Mouse (Mus musculus): ENCODE measurements around the gene Sgsm1. TPM values are rescaled to one million over a fixed set of nuclear protein-coding genes. Genes with fewer than 3 reads are reported as not detected.

The Sgsm1 gene
- 1.9 TPM for polyA plus RNA-seq (2012; fragmentation: generic; extraction: Trizol)
- long read RNA-seq, experiment 1, full-length matches to known transcripts: 2 of 6 reads
- long read RNA-seq, experiment 1, partial matches to known transcripts: 4 of 6 reads
- long read RNA-seq, experiment 1, other reads (novel, unspliced or antisense): 0 of 6 reads
- long read RNA-seq, experiment 2, full-length matches to known transcripts: 6 of 12 reads
- long read RNA-seq, experiment 2, partial matches to known transcripts: 4 of 12 reads
- long read RNA-seq, experiment 2, other reads (novel, unspliced or antisense): 2 of 12 reads

DNA sequence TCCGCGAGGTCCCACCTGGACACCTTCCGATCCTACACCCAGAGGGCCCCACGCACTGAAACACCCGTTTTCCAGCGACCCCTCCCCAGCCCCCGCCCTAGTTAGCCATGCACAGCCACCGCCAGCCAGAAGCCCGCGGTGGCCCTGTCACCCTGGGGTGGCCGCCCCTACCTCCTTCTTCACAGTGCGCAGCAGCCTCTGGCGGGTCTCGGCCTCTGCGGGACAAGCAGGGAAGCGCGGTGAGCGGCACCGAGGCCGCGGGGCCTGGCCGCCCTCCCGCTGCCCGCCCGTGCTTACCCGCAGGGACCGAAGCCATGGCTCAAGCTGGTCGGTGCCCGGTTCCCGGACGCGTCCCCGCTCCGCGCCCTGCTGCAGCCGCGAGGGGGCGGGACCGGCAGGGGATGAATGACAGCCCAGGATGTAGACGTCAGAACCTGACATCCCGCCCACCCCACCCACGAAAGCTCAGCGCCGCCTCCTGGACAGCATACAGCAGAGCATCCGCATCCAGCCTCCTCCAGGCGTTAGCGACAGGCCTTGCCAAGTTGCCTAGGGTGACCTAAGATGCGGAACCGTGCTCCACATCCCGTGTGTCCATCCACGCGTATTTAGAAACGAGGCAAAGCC is at the start of gene Sgsm1:
Gene Sgsm1 (minus strand): TSS at position 410 of the 627 bp plus-strand sequence.
- Histone ChIP-seq H3K36me3 (ENCODE audit: control insufficient read depth, insufficient read depth) (no peaks in the 10 kb centered on the region), H3K4me3 (ENCODE audit: insufficient read depth, poor library complexity, severe bottlenecking) (no peak within 1 kb of the TSS), H3ac (ENCODE audit: control insufficient read depth, insufficient read length, low read depth) (no peak within 1 kb of the TSS), H3K79me2 (ENCODE audit: control insufficient read depth, insufficient read depth) (no peaks in the 10 kb centered on the region), H3K27me3 (ENCODE audit: control insufficient read depth, insufficient read depth, insufficient read length) (peaks cover 19% of the 10 kb centered on the region), H3K79me3 (ENCODE audit: low read depth) (no peaks in the 10 kb centered on the region)
- TF ChIP-seq USF1 (IDR thresholded peaks at IDR 0.05; ENCODE audit: low read depth) (no peak), CEBPB (IDR thresholded peaks at IDR 0.05; ENCODE audit: low read depth) (no peak), MYOD1 (IDR thresholded peaks at IDR 0.05; ENCODE audit: control insufficient read depth, insufficient read length, low read depth) (no peak), FOSL1 (IDR thresholded peaks at IDR 0.05; ENCODE audit: insufficient read depth, low read length, poor library complexity, severe bottlenecking) (no peak), CTCF (IDR thresholded peaks at IDR 0.05; ENCODE audit: control insufficient read depth, insufficient read depth, insufficient read length) (no peak), MAX (IDR thresholded peaks at IDR 0.05) (no peak), MYOG (IDR thresholded peaks at IDR 0.05; ENCODE audit: control insufficient read depth, extremely low read depth, insufficient read length) (no peak)

DNA sequence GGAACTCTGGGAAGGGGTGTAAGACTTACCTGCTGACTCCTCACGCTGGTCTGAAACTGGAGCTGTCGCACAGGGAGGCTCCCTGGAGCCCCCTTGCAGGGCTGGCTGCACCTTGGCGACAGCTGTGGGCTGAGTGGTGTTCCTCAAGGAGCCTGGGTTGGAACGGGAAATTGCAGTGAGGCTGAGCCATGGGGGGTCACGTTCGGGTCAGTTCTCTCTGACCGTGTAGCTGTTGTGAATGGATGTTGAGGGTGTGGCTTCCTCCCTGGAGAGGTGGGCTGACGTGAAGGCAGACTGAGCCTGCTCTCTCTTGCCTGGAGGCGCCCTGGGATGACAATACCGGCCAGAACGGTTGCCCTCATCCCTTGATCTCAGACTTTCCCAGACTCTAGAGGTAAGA is 48.2 kb upstream of the Sgsm1 start:
- Histone ChIP-seq H3ac (ENCODE audit: control insufficient read depth, insufficient read length, low read depth) (no peak overlapping the region), H3K79me3 (ENCODE audit: low read depth) (no peaks in the 10 kb centered on the region), H3K4me3 (ENCODE audit: insufficient read depth, poor library complexity, severe bottlenecking) (no peak overlapping the region), H3K79me2 (ENCODE audit: control insufficient read depth, insufficient read depth) (no peaks in the 10 kb centered on the region), H3K36me3 (ENCODE audit: control insufficient read depth, insufficient read depth) (no peaks in the 10 kb centered on the region), H3K27me3 (ENCODE audit: control insufficient read depth, insufficient read depth, insufficient read length) (peaks cover 59% of the 10 kb centered on the region)
- no peak for TF ChIP-seq MAX (IDR thresholded peaks at IDR 0.05)
- no peak for TF ChIP-seq CEBPB (IDR thresholded peaks at IDR 0.05; ENCODE audit: low read depth)
- no peak for TF ChIP-seq FOSL1 (IDR thresholded peaks at IDR 0.05; ENCODE audit: insufficient read depth, low read length, poor library complexity, severe bottlenecking)
- no peak for TF ChIP-seq MYOD1 (IDR thresholded peaks at IDR 0.05; ENCODE audit: control insufficient read depth, insufficient read length, low read depth)
- TF ChIP-seq MYOG (IDR thresholded peaks at IDR 0.05; ENCODE audit: control insufficient read depth, extremely low read depth, insufficient read length): no peak
- TF ChIP-seq USF1 (IDR thresholded peaks at IDR 0.05; ENCODE audit: low read depth): no peak
- no peak for TF ChIP-seq CTCF (IDR thresholded peaks at IDR 0.05; ENCODE audit: control insufficient read depth, insufficient read depth, insufficient read length)

DNA sequence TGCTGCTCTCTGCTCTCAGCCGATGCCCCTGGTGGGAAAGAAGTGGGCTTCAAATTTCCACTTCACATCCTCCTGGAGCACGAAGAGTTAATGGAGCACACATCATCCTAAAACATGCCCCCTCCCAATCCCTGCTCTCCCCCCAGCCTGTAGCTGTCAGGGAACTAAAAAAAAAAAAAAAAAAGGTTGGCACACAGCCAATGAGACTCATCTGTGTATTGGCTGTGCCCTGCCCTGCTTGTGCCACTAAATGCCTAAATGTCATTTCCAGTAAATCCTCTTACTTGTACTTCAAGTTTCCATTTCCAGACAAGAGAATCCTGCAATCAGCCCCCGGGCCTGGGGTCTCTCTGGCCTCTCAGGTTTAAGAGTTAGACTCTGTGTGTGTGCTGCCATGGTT is 47.1 kb upstream of the Sgsm1 start:
- H3ac ChIP-seq (ENCODE audit: control insufficient read depth, insufficient read length, low read depth): no peak overlapping the region
- no peak overlapping the region for H3K4me3 ChIP-seq (ENCODE audit: insufficient read depth, poor library complexity, severe bottlenecking)
- no peaks in the 10 kb centered on the region for H3K79me2 ChIP-seq (ENCODE audit: control insufficient read depth, insufficient read depth)
- H3K27me3 ChIP-seq (ENCODE audit: control insufficient read depth, insufficient read depth, insufficient read length): peaks cover 61% of the 10 kb centered on the region
- TF ChIP-seq USF1 (IDR thresholded peaks at IDR 0.05; ENCODE audit: low read depth) (no peak), MAX (IDR thresholded peaks at IDR 0.05) (no peak), CEBPB (IDR thresholded peaks at IDR 0.05; ENCODE audit: low read depth) (no peak), MYOG (IDR thresholded peaks at IDR 0.05; ENCODE audit: control insufficient read depth, extremely low read depth, insufficient read length) (no peak), CTCF (IDR thresholded peaks at IDR 0.05; ENCODE audit: control insufficient read depth, insufficient read depth, insufficient read length) (no peak), MYOD1 (IDR thresholded peaks at IDR 0.05; ENCODE audit: control insufficient read depth, insufficient read length, low read depth) (no peak), FOSL1 (IDR thresholded peaks at IDR 0.05; ENCODE audit: insufficient read depth, low read length, poor library complexity, severe bottlenecking) (no peak)
- H3K79me3 ChIP-seq (ENCODE audit: low read depth): no peaks in the 10 kb centered on the region
- H3K36me3 ChIP-seq (ENCODE audit: control insufficient read depth, insufficient read depth): no peaks in the 10 kb centered on the region

DNA sequence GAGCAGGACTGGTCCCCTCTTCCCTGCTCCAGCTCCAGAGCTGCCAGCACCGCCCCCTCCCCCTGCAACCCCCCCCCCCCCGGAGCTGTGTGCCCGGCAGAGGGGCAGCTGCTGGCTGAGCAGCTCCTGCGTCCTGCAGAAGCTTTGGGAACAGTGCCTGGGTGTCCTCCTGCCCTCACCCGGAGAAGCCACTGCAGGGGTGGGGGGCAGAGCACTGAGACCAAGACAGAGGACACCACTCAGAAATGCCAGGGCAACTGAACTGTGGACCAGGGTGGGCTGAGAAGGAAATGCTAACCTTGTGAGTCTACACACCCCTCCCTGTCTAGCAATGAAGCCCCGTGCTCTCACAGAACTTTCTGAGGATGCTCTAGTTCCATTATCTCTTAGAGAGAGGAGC is 46.6 kb upstream of the Sgsm1 start, which contains the start of gene Aym1:
Gene Aym1 (plus strand): TSS at position 109 of the 400 bp plus-strand sequence.
- Histone ChIP-seq H3K79me2 (ENCODE audit: control insufficient read depth, insufficient read depth) (no peaks in the 10 kb centered on the region), H3K36me3 (ENCODE audit: control insufficient read depth, insufficient read depth) (no peaks in the 10 kb centered on the region), H3K27me3 (ENCODE audit: control insufficient read depth, insufficient read depth, insufficient read length) (peaks cover 61% of the 10 kb centered on the region), H3K79me3 (ENCODE audit: low read depth) (no peaks in the 10 kb centered on the region), H3K4me3 (ENCODE audit: insufficient read depth, poor library complexity, severe bottlenecking) (no peak within 1 kb of the TSS), H3ac (ENCODE audit: control insufficient read depth, insufficient read length, low read depth) (no peak within 1 kb of the TSS)
- no peak for TF ChIP-seq MYOG (IDR thresholded peaks at IDR 0.05; ENCODE audit: control insufficient read depth, extremely low read depth, insufficient read length)
- no peak for TF ChIP-seq CEBPB (IDR thresholded peaks at IDR 0.05; ENCODE audit: low read depth)
- TF ChIP-seq MYOD1 (IDR thresholded peaks at IDR 0.05; ENCODE audit: control insufficient read depth, insufficient read length, low read depth): no peak
- TF ChIP-seq FOSL1 (IDR thresholded peaks at IDR 0.05; ENCODE audit: insufficient read depth, low read length, poor library complexity, severe bottlenecking): no peak
- TF ChIP-seq CTCF (IDR thresholded peaks at IDR 0.05; ENCODE audit: control insufficient read depth, insufficient read depth, insufficient read length): no peak
- TF ChIP-seq USF1 (IDR thresholded peaks at IDR 0.05; ENCODE audit: low read depth): no peak
- TF ChIP-seq MAX (IDR thresholded peaks at IDR 0.05): no peak

DNA sequence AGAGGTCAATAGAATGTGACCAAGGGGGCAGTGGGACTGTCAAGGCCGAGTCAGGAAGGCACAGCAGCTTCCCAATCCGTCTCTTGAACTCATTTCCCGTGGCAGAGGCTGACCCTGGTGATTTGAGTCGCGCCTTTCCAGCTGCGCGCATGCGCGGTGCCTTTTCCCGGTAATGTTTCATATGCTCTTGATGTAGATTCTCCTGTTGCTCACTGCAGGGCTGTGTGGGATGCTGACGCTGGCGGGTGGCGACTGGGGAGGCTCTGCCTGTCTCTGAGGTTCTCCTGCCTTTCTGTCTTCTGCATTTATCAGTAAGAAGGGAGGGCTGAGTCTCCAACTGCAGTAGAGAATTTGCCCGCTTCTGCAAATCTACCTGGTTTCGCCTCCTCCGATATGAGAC is 43.7 kb upstream of the Sgsm1 start:
- Histone ChIP-seq H3K36me3 (ENCODE audit: control insufficient read depth, insufficient read depth) (no peaks in the 10 kb centered on the region), H3ac (ENCODE audit: control insufficient read depth, insufficient read length, low read depth) (no peak overlapping the region), H3K79me3 (ENCODE audit: low read depth) (no peaks in the 10 kb centered on the region), H3K79me2 (ENCODE audit: control insufficient read depth, insufficient read depth) (no peaks in the 10 kb centered on the region), H3K4me3 (ENCODE audit: insufficient read depth, poor library complexity, severe bottlenecking) (no peak overlapping the region), H3K27me3 (ENCODE audit: control insufficient read depth, insufficient read depth, insufficient read length) (peaks cover 46% of the 10 kb centered on the region)
- no peak for TF ChIP-seq USF1 (IDR thresholded peaks at IDR 0.05; ENCODE audit: low read depth)
